Mouse (Mus musculus): Measurements from ENCODE around the gene Nrarp.

GRCm38 (mm10) chr2:25147892-25148291 is 32.7 kb upstream of the Nrarp start:
- TF ChIP-seq POLR2A (IDR thresholded peaks at IDR 0.05; ENCODE audit: borderline replicate concordance, extremely low read depth, low read depth, low read length) (no peak), CTCF (IDR thresholded peaks at IDR 0.05; ENCODE audit: insufficient read depth, low read length) (no peak)
